Mouse (Mus musculus) forebrain, embryonic 12.5 days (tissue): ENCODE results near the gene Tnfrsf19. TPM values are rescaled to one million over a fixed set of nuclear protein-coding genes. Genes with fewer than 3 reads are reported as not detected.

Experiments
- ATAC-seq: fragments of 200-750 bp; cut with Nextera tagmentation; 2 replicates; pipeline ENCODE4 v1.8.0; 2017; ENCODE audit warnings: moderate TSS enrichment; ENCODE audit not compliant: low FRiP score
- H3K27ac ChIP-seq: fragments of 300-500 bp; sonication (generic); 2 replicates; pipeline ENCODE4 v1.5.1; 2016; ENCODE audit warnings: mild to moderate bottlenecking
- H3K27me3 ChIP-seq: fragments of 300-500 bp; sonication (generic); 2 replicates; pipeline ENCODE4 v1.6.1; 2016; ENCODE audit warnings: mild to moderate bottlenecking
- H3K36me3 ChIP-seq: fragments of 300-500 bp; sonication (generic); replicated peaks from 2 replicates; pipeline ENCODE4 v1.6.1; 2016; ENCODE audit warnings: mild to moderate bottlenecking
- H3K4me1 ChIP-seq: fragments of 300-500 bp; sonication (generic); 2 replicates; pipeline ENCODE4 v1.6.1; 2016
- H3K4me2 ChIP-seq: fragments of 300-500 bp; sonication (generic); 2 replicates; pipeline ENCODE4 v1.6.1; 2016; ENCODE audit warnings: mild to moderate bottlenecking, moderate library complexity
- H3K4me3 ChIP-seq: fragments of 300-500 bp; sonication (generic); replicated peaks from 2 replicates; pipeline ENCODE4 v1.5.1; 2016; ENCODE audit warnings: mild to moderate bottlenecking
- H3K9ac ChIP-seq: fragments of 300-500 bp; sonication (generic); 2 replicates; pipeline ENCODE4 v1.6.1; 2016; ENCODE audit warnings: mild to moderate bottlenecking
- H3K9me3 ChIP-seq: fragments of 300-500 bp; sonication (generic); 2 replicates; pipeline ENCODE4 v1.6.1; 2016
- WGBS: fragments of 180-500 bp; shearing (Covaris S2); methylation state at CpG from one replicate; pipeline ENCODE4 v1.1.7; 2016; 5-methylcytosine and 5-hydroxymethylcytosine counted together
- polyA plus RNA-seq: library from polyadenylated mRNA; unstranded; fragments of >200 nt; fragmentation: Nextera tagmentation; extraction: Ambion mirVana; gene quantifications from 2 replicates; pipeline ENCODE4 v1.2.1, GENCODE M21; 2016

Gene Tnfrsf19
- polyA plus RNA-seq, 1 experiment from 2014 or later = 118 TPM

DNA sequence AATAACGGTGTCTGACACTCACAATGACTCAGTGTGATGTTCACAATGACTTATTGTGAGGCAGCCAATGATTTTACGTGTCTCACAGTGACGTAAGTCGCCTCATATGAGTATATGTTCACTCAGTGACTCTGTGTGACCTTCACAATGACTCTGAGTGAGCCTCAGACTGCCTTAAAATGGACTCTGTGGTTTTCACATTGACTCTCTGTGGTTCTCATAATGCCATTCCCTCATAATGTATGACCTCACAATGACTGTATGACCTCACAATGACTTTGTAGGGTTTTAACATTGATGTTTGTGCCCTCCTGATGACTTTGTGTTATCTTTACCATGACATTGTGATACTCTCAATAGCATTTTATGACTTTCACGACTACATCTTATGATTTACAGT, 110.6 kb downstream of the Tnfrsf19 start:
- H3K4me1 ChIP-seq = no peaks in the 10 kb centered on the region
- 84% methylated on average over 5 of the region's 5 CpGs for WGBS

DNA sequence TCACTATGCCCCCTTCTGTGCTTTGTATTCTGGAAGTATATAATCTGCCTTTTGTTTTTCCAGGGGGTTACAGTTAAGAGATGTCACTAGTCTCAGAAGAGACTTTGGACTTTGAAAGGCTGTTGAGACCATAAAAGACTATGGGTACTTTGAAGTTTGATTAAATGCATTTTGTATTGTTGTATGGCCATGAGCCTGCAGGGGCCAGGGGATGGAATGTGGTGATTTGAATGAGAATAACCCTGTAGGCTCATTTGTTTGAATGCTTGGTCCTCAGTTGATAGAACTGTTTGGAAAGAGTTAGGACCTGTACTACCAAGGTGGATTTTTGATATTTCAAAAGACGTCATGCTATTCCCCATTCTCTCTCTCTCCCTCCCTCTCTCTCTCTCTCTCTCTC, 120.3 kb downstream of the Tnfrsf19 start:
- H3K9me3 ChIP-seq = no peaks in the 10 kb centered on the region
- H3K36me3 ChIP-seq = no peaks in the 10 kb centered on the region
- no peak overlapping the region for H3K4me3 ChIP-seq
- H3K9ac ChIP-seq = no peak overlapping the region
- peaks cover 14% of the 10 kb centered on the region for H3K4me1 ChIP-seq
- WGBS = 8% methylated on average over 1 of the region's 1 CpGs
- H3K4me2 ChIP-seq = no peak overlapping the region
- H3K27me3 ChIP-seq = no peaks in the 10 kb centered on the region
- ATAC-seq = no peak
- H3K27ac ChIP-seq = no peak overlapping the region

More for the DNA sequence above, 110.6 kb downstream of the Tnfrsf19 start:
- no peaks in the 10 kb centered on the region for H3K36me3 ChIP-seq
- H3K4me3 ChIP-seq = no peak overlapping the region
- no peak overlapping the region for H3K9ac ChIP-seq
- ATAC-seq = no peak
- no peak overlapping the region for H3K27ac ChIP-seq
- no peaks in the 10 kb centered on the region for H3K9me3 ChIP-seq
- no peak overlapping the region for H3K4me2 ChIP-seq
- no peaks in the 10 kb centered on the region for H3K27me3 ChIP-seq

DNA sequence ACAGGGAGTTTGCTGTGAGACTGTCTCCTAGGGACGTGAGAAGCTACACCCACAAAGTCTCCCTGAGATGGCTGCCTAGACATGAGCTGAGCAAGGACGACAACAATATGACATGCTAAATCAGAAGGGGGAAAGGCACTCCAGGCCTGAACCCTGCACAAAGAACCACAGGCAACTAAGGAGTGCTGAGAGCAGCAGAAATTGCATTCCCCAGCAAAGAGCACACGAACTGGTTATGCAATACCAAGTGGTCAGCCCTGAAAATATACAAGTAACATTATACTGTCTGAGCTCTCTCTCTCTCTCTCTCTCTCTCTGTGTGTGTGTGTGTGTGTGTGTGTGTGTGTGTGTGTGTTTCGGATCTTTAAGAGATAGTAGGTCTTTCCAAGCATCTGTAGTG, 129.6 kb downstream of the Tnfrsf19 start:
- H3K27me3 ChIP-seq = no peaks in the 10 kb centered on the region
- H3K9me3 ChIP-seq = no peaks in the 10 kb centered on the region
- 58% methylated on average over 4 of the region's 4 CpGs for WGBS
- H3K36me3 ChIP-seq = no peaks in the 10 kb centered on the region
- H3K4me2 ChIP-seq = no peak overlapping the region
- H3K9ac ChIP-seq = no peak overlapping the region
- no peak overlapping the region for H3K27ac ChIP-seq
- ATAC-seq = no peak
- H3K4me3 ChIP-seq = no peak overlapping the region
- peaks cover 14% of the 10 kb centered on the region for H3K4me1 ChIP-seq

Other genes with a start within 250 kb of the Tnfrsf19 start
- 8.3 and 8.7 TPM in 2 replicates for gene Sacs, start 92.0 kb upstream of the Tnfrsf19 start, polyA plus RNA-seq
- gene Sgcg, start 212.0 kb upstream of the Tnfrsf19 start, polyA plus RNA-seq = 0.05 and 0.19 TPM in 2 replicates